Mouse (Mus musculus) kidney, postnatal 0 days (tissue): ENCODE results near the gene Nup98. TPM values are rescaled to one million over a fixed set of nuclear protein-coding genes. Genes with fewer than 3 reads are reported as not detected.

Experiments
- ATAC-seq: fragments of 200-750 bp; cut with Nextera tagmentation; replicated peaks from 2 replicates; pipeline ENCODE4 v1.8.0; 2017; ENCODE audit warnings: low read depth, moderate number of reproducible peaks, moderate TSS enrichment, moderate library complexity; ENCODE audit not compliant: low FRiP score
- DNase-seq: peaks from one replicate; pipeline ENCODE4 v3.0.0-alpha.2; 2016; ENCODE audit warnings: low spot score
- H3K27ac ChIP-seq: fragments of 300-500 bp; sonication (generic); 2 replicates; pipeline ENCODE4 v1.5.1; 2014; ENCODE audit warnings: mild to moderate bottlenecking
- H3K27me3 ChIP-seq: fragments of 300-500 bp; sonication (generic); 2 replicates; pipeline ENCODE4 v1.6.1; 2014; ENCODE audit warnings: low read length, mixed read lengths; ENCODE audit not compliant: insufficient read depth
- H3K36me3 ChIP-seq: fragments of 300-500 bp; sonication (generic); 2 replicates; pipeline ENCODE4 v1.6.1; 2014; ENCODE audit warnings: low read length, mixed read lengths; ENCODE audit not compliant: insufficient read depth
- H3K4me1 ChIP-seq: fragments of 300-500 bp; sonication (generic); replicated peaks from 2 replicates; pipeline ENCODE4 v1.6.1; 2014; ENCODE audit warnings: antibody characterized with exemption, low read length, mixed read lengths; ENCODE audit not compliant: insufficient read depth
- H3K4me2 ChIP-seq: fragments of 300-500 bp; sonication (generic); 2 replicates; pipeline ENCODE4 v1.6.1; 2014; ENCODE audit warnings: mild to moderate bottlenecking, low read length, moderate library complexity, mixed read lengths
- H3K4me3 ChIP-seq: fragments of 300-500 bp; sonication (generic); replicated peaks from 2 replicates; pipeline ENCODE4 v1.5.1; 2014; ENCODE audit warnings: low read depth, low read length
- H3K9ac ChIP-seq: fragments of 300-500 bp; sonication (generic); 2 replicates; pipeline ENCODE4 v1.6.1; 2014; ENCODE audit warnings: low read depth, low read length
- H3K9me3 ChIP-seq: fragments of 300-500 bp; sonication (generic); replicated peaks from 2 replicates; pipeline ENCODE4 v1.6.1; 2016; ENCODE audit warnings: low read length, inconsistent platforms, mixed read lengths
- CTCF ChIP-seq: IDR thresholded peaks from 2 replicates; pipeline ENCODE4 v1.5.1; 2016; ENCODE audit warnings: antibody characterized with exemption, low read depth, mild to moderate bottlenecking, moderate library complexity
- WGBS: fragments of 180-500 bp; shearing (Covaris S2); extraction: QIAGEN DNeasy Blood & Tissue Kit; methylation state at CpG from one replicate; pipeline ENCODE4 v1.1.7; 2014; 5-methylcytosine and 5-hydroxymethylcytosine counted together
- polyA plus RNA-seq: library from polyadenylated mRNA; unstranded; fragments of >200 nt; fragmentation: Nextera tagmentation; extraction: Ambion mirVana; gene quantifications from 2 replicates; pipeline ENCODE4 v1.2.1, GENCODE M21; 2015

The Nup98 gene
- polyA plus RNA-seq, 1 experiment from 2014 or later: 19.1 TPM

- 62% methylated on average over 6 of the region's 6 CpGs for WGBS
- H3K4me3 ChIP-seq: no peak overlapping the region
- 0 out of 2 replicates have a peak overlapping the region, but pooled peaks have one; percentile 2 for H3K9ac ChIP-seq
- ATAC-seq: no peak
- H3K27ac ChIP-seq: peak overlapping the region; percentile 42; the same call in 1 of the 2 replicates
- H3K36me3 ChIP-seq: 0 out of 2 replicates have a peak, but pooled peaks cover under 1% of the 10 kb centered on the region
- DNase-seq: no peak
- no peaks in the 10 kb centered on the region for H3K27me3 ChIP-seq
- no peaks in the 10 kb centered on the region for H3K9me3 ChIP-seq
- H3K4me2 ChIP-seq: peak overlapping the region; percentile 11; the same call in 1 of the 2 replicates
- peaks cover 42% of the 10 kb centered on the region for H3K4me1 ChIP-seq
- TF ChIP-seq CTCF: no peak
These were observed 36.3 kb upstream of the Nup98 start for GRCm38 (mm10) chr7:102246265-102246664.

- Histone ChIP-seq H3K27me3 (no peaks in the 10 kb centered on the region), H3K9ac (0 out of 2 replicates have a peak overlapping the region, but pooled peaks have one; percentile 2), H3K36me3 (0 out of 2 replicates have a peak, but pooled peaks cover 5% of the 10 kb centered on the region), H3K27ac (peak overlapping the region; percentile 42), H3K4me1 (peaks cover 38% of the 10 kb centered on the region), H3K4me2 (peak overlapping the region; percentile 15; the same call in 1 of the 2 replicates), H3K4me3 (no peak overlapping the region), H3K9me3 (no peaks in the 10 kb centered on the region)
- DNase-seq (peak; percentile 10), ATAC-seq (no peak)
- 14% methylated on average over 1 of the region's 1 CpGs for WGBS
- TF ChIP-seq CTCF: no peak
These were observed 35.8 kb upstream of the Nup98 start for GRCm38 (mm10) chr7:102245775-102246174.

- Histone ChIP-seq H3K4me3 (no peak overlapping the region), H3K36me3 (0 out of 2 replicates have a peak, but pooled peaks cover 9% of the 10 kb centered on the region), H3K9ac (no peak overlapping the region), H3K27me3 (no peaks in the 10 kb centered on the region), H3K4me1 (peaks cover 38% of the 10 kb centered on the region), H3K9me3 (no peaks in the 10 kb centered on the region), H3K27ac (peak overlapping the region; percentile 42), H3K4me2 (no peak overlapping the region)
- DNase-seq: peak; percentile 30
- ATAC-seq: no peak
- WGBS: 87% methylated on average over 3 of the region's 3 CpGs
- TF ChIP-seq CTCF: no peak
These were observed 35.0 kb upstream of the Nup98 start for GRCm38 (mm10) chr7:102244782-102245535.

GRCm38 (mm10) chr7:102243870-102244269 lies 33.9 kb upstream of the Nup98 start:
- no peak overlapping the region for H3K9ac ChIP-seq
- ATAC-seq (no peak), DNase-seq (peak; percentile 16)
- H3K4me2 ChIP-seq: no peak overlapping the region
- H3K4me1 ChIP-seq: peaks cover 34% of the 10 kb centered on the region
- 59% methylated on average over 2 of the region's 2 CpGs for WGBS
- H3K27me3 ChIP-seq: no peaks in the 10 kb centered on the region
- no peak overlapping the region for H3K27ac ChIP-seq
- no peak overlapping the region for H3K4me3 ChIP-seq
- H3K9me3 ChIP-seq: no peaks in the 10 kb centered on the region
- TF ChIP-seq CTCF: no peak
- H3K36me3 ChIP-seq: peaks cover 15% of the 10 kb centered on the region; the same call in 1 of the 2 replicates

- Histone ChIP-seq H3K9me3 (no peaks in the 10 kb centered on the region), H3K4me1 (peaks cover 24% of the 10 kb centered on the region), H3K27me3 (no peaks in the 10 kb centered on the region), H3K36me3 (peaks cover 24% of the 10 kb centered on the region; the same call in 1 of the 2 replicates), H3K4me2 (no peak overlapping the region), H3K4me3 (no peak overlapping the region), H3K9ac (no peak overlapping the region), H3K27ac (no peak overlapping the region)
- TF ChIP-seq CTCF: no peak
- WGBS: 82% methylated on average over 3 of the region's 3 CpGs
- ATAC-seq (no peak), DNase-seq (no peak)
These were observed 32.9 kb upstream of the Nup98 start for GRCm38 (mm10) chr7:102242917-102243316.

GRCm38 (mm10) chr7:102242371-102242770 lies 32.4 kb upstream of the Nup98 start:
- peaks cover 26% of the 10 kb centered on the region; the same call in 1 of the 2 replicates for H3K36me3 ChIP-seq
- WGBS: 83% methylated on average over 5 of the region's 5 CpGs
- no peak for ATAC-seq

More at GRCm38 (mm10) chr7:102242371-102242770, 32.4 kb upstream of the Nup98 start:
- H3K9me3 ChIP-seq: no peaks in the 10 kb centered on the region
- no peak overlapping the region for H3K4me2 ChIP-seq
- peaks cover 19% of the 10 kb centered on the region for H3K4me1 ChIP-seq
- no peak for TF ChIP-seq CTCF
- no peak overlapping the region for H3K27ac ChIP-seq
- no peak overlapping the region for H3K4me3 ChIP-seq
- H3K27me3 ChIP-seq: no peaks in the 10 kb centered on the region
- DNase-seq: no peak
- H3K9ac ChIP-seq: no peak overlapping the region
